Mouse (Mus musculus) monocyte, adult 2 months (primary cell): ENCODE data around the gene Sgsm2.

Source experiments
- DNase-seq, 2 experiments: peaks; one replicate each; pipeline ENCODE4 v3.0.0; 2022; ENCODE audit warnings: low spot score in 2 of 2, low read depth in 1 of 2

Gene Sgsm2

GRCm38 (mm10) chr11:74883098-74883497 lies 13.8 kb downstream of the Sgsm2 start:
- DNase-seq = no peak

GRCm38 (mm10) chr11:74881979-74882378 lies 14.9 kb downstream of the Sgsm2 start:
- no peak for DNase-seq

- no peak for DNase-seq
These were observed 15.9 kb downstream of the Sgsm2 start for GRCm38 (mm10) chr11:74880999-74881398.

DNA sequence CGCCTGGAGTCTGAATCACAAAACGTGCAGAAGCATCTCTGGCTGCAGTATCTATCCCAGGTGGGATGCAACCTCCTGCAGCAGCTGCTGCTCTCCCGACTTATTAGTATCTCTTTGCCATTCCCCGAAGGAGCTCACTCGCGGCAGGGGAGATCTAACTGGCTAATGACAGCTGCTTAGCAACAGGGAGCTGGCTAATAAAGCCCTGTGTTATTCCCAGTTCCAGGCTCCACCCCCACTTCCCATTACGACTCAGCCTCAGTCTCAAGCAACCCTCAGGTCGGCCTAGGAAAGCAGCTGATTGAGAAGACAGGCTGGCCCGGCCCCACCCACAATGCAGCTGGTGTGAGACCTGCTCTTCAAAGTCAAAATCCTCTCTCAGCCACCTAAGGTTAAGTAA lies 20.1 kb downstream of the Sgsm2 start:
- DNase-seq = no peak

GRCm38 (mm10) chr11:74874630-74875029 lies 22.2 kb downstream of the Sgsm2 start:
- no peak for DNase-seq

DNA sequence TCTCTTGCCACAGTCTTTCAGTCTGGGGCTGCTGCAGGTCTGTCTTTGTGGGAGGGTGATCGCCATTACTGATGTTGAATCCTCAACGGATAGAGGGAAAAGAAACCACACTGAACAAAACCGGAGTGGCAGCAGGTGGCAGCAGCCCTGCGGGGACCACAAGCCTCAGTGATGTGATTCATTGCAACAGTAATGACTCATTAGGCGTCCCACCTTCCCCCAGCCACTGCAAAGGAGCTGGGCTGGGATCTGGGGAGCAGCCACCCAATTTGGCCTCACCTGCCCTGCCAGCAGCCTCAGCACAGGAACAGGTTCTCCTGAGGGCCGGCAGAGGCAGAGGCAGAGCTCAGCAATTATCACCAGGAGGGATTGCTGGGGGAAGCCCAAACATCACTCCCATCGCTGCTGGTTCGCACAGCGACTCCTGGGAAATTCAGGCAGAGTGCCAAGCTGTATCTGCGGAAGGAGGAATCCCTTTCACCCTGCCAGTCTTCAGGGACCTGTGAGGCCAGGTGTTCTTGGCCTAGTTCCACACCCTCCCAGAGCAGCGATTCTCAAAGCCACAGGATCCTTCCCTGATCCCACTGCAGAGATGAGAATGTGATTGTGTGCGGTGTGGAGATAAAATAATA lies 25.8 kb downstream of the Sgsm2 start:
- no peak for DNase-seq

- DNase-seq = no peak
These were observed 26.3 kb downstream of the Sgsm2 start for GRCm38 (mm10) chr11:74870544-74870943.

- no peak for DNase-seq
These were observed 27.3 kb downstream of the Sgsm2 start for GRCm38 (mm10) chr11:74869603-74870002.

DNA sequence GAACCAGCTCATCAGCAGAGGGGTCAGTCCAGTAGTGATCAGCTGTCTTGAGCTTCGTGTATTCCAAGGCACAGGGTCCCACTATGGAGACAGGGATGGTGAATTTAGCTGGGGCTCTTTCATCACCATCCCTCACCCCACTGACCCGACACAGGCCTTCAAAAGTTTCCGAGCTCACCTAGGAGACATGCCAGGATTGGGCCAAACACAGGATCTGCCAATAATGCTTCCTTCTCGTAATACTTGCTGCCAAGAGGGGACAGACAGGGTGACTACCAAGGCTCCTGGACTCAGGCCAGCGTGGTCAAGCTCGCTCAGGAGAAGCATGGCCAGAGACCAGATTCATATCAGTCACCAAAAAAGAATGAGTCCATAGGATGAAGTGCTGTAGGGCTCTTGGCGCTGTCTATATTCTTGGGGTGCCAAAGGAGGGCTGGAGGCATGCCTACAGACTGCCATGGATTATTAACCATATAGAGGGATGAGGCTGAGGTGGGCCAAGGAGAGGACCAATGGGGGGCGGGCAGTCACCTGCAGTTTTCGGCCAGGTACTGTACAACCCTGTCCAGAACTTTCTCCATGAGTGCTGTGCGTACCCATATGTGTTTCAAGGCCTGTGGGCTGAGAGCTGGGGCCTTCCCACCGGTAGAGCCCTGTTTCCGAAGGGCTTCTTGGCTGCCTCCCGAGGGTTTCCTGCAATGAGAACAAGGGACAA lies 28.7 kb downstream of the Sgsm2 start:
- no peak for DNase-seq

DNA sequence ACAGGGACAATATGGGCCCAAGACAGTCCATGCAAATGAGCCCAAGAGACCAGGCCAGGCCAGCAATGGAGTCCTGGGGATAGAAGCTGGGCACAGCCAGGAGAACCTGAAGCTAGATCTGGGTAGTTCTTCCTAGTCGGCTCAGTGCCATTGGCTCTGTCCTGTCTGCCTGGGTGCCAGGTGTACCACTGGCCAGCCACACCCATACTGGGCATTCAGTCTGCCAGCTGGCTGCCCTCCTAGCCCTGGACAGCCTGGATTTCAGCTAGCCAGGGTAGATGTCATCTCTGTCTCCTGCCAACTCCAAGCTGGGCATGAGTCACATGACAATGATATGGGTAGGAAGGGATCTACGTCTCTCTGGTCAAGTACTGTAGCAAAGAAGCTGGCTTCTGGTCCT lies 29.7 kb downstream of the Sgsm2 start:
- DNase-seq = no peak

GRCm38 (mm10) chr11:74866640-74867039 lies 30.2 kb downstream of the Sgsm2 start:
- no peak for DNase-seq

DNA sequence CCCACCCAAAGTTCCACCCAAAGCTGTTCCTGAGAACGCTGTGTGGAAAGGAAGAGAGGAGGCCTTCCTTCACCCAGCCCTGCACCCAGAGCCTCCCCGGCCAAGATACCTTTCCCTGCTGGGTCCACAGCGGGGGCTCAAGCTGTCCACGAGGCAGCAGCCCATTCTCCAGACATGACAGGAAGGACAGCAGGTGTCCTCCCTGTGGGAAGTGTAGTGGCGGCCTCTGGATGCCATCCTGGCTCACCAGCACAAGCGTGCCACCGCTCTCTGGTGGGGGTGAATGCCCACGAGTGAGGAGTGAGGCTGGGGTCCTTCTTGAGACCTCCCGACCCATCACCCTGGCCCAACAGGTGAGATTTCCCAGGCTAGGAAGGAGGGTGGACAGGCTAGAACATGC lies 31.6 kb downstream of the Sgsm2 start:
- no peak for DNase-seq

- no peak for DNase-seq
These were observed 32.4 kb downstream of the Sgsm2 start for GRCm38 (mm10) chr11:74864421-74864820.

GRCm38 (mm10) chr11:74863471-74863870 lies 33.4 kb downstream of the Sgsm2 start:
- no peak for DNase-seq

DNA sequence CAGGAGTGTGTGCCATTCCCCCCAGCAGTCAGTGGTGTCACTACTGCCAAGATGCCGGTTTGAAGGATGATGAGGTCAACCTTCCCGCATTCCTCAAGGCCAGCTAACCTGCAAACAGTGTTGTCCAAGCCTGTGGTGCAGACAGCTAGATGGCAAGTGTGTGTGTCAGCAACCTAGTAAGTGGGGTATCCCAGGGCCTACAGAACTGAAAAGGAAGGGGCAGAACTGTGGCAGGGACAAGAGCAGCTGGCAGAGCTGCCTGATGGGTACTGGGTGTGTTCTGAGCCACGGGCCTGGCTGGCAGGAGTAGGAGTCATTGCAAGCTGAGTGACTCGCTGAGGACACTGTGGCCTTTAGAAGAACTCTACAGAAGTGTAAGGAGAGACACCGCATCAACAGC lies 34.7 kb downstream of the Sgsm2 start:
- DNase-seq = no peak

DNA sequence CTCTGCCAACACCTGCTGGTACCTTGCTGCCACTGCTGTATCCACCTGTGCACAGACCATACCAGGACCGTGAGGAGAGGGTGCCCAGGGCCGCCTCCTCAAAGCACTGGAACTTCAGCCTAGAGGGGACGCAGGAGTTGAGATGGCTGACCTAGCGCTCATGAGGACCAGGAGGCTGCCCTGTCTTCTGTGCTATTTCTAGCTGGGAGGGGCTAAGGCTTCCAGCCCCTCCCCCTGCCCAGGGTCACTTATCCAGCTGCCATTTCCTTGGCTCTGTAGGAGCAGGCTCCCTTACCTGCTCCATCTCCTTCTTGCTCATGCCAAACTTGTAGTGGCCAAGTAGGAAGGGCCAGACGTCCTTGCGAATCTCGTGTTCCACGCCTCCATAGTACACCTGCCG lies 39.1 kb downstream of the Sgsm2 start:
- DNase-seq = no peak

GRCm38 (mm10) chr11:74850998-74851661 lies 45.7 kb downstream of the Sgsm2 start:
- no peak for DNase-seq

GRCm38 (mm10) chr11:74847919-74848521 lies 48.8 kb downstream of the Sgsm2 start:
- peak in 1 of 2 experiments; percentile 53 for DNase-seq

DNA sequence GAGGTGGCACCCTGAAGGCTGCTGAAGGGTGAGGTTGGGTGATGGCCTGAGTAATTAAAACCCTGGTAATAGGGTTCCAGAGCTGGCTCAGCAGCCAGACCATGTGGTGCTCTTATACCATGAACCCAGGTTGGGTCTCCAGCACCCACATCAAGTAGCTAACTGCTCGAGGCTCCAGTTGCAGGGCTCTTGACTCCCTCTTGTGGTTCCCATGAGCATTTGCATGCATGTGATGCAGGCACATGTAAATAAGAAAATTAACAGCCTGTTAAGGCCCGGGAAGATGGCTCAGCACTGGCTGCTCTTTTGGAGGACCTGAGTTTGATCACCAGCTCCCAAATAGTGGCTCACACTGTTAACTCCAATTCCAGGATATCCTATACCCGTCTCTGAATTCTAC lies 51.1 kb downstream of the Sgsm2 start:
- DNase-seq = no peak

- no peak for DNase-seq
These were observed 53.1 kb downstream of the Sgsm2 start for GRCm38 (mm10) chr11:74843761-74844160.

DNA sequence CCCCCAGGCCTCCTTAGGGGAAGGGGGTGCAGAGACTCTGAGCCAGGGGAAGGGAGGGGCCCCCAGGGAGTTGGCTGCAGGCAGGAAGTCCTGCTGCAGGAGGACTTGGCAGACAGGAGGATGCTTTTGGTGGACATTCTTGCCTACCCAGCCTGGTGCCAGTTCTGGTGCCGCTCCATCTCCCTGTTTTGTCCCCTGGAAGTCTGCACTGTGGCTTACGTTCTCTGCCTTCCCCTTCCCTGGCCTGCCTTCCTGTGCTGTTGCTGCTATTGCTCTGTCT lies 53.5 kb downstream of the Sgsm2 start:
- DNase-seq = no peak
